Mouse (Mus musculus) megakaryocyte, embryonic 14.5 days (primary cell): ENCODE results near the gene Lrr1.

Source experiments
- FLI1 ChIP-seq: IDR thresholded peaks from 2 replicates; pipeline ENCODE4 v1.6.1; 2012; ENCODE audit warnings: low read length, inconsistent platforms, mixed read lengths
- GATA1 ChIP-seq: IDR thresholded peaks from 3 replicates; pipeline ENCODE4 v1.6.1; 2012; ENCODE audit warnings: mixed read lengths, low read length, inconsistent platforms, borderline replicate concordance

- TF ChIP-seq GATA1 (no peak), FLI1 (no peak)
Measured at GRCm38 (mm10) chr12:69192637-69193036, 24.0 kb downstream of the Lrr1 start.
